Mouse (Mus musculus) heart, adult 18-20 months (tissue): ENCODE data around the gene Ahctf1. TPM values are rescaled to one million over a fixed set of nuclear protein-coding genes. Genes with fewer than 3 reads are reported as not detected.
"Not testable (repeated sequence)": the region's sequence is repeated elsewhere in the genome, so short reads cannot be mapped to it uniquely, and the experiment has no call there.

Experiments used
- DNase-seq, 2 experiments: peaks; one replicate each; pipeline ENCODE4 v3.0.0; 2021 to 2022; ENCODE audit warnings: mixed read lengths in 1 of 2
- long read RNA-seq, 2 experiments: library from polyadenylated mRNA; stranded (forward); transcript quantifications; one replicate each; pipeline ENCODE4 v2.0.0; 2021
- total RNA-seq, 2 experiments: library from RNA; stranded (reverse); gene quantifications; 2 replicates each; pipeline ENCODE4 v1.2.3; 2021

Gene Ahctf1
- total RNA-seq: 10 to 100 TPM; 14.6 to 19.1 TPM
- long read RNA-seq, experiment 1, partial matches to known transcripts: 1 of 3 reads
- long read RNA-seq, experiment 1, other reads (novel, unspliced or antisense): 0 of 3 reads
- long read RNA-seq, experiment 2, partial matches to known transcripts: 2 of 3 reads
- long read RNA-seq, experiment 2, other reads (novel, unspliced or antisense): 0 of 3 reads

DNA sequence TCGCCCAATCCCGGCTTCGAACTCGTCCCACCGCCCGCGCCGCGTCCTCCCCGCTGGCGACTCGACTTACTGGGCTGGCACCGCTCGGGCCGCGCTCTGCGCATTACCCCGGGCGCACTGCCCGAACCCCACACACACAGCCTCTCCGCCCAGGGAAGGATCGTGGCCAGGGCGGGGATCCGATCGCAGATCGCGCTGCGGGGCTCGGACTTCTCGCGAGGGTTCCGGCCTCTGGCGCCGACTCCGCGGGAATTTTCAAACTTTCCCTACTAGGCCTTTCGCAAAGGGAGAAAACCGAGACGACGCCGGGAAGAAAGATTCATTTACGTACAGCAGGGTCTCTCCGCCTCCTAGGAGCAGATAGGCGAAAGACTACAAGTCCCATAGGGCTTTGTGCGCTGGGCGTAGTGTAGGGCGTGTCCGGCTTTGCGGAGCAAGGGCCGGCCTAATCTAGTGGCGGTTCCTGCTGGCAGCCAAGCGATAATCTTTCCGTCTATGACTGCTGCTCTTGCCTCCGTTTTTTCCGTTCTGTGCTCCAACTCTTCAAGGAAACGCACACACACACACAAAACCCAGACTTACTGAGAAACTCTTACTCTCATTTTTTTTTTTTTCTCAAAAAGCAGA is at the start of gene Ahctf1:
Gene Ahctf1, minus strand, starts transcription at position 168 of the 627 bp plus-strand sequence.
- peak; percentile 99 for DNase-seq

DNA sequence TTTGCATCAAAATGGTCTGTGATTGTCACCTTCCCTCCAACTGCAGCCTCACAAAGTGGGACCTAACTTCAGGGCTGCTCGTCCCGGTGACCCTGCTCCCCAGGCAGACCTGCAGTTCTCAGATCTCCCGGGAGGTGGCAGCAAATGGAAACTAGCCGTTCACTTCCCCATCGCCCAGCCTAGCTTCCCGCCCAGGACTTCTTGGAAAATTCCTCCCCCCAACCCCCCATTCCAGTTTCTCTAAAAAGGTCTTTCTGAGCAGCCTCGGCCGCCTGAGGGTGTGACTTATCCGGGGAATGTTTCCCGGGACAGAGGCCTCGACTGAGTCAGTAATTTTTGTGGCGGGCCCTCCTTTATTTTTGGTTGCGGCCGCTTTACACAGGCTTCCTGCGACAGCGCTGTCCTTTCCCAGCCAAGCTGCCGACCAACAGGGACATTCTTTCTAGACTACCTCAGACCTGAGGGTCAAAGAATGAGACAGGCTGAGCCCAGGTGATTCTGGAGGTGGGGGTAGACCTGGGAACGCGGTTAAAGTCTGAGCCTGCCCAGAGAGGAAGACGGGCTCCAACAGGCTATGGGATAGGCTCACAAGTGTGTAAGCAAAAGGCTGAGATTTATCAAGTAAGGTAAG is 44.4 kb upstream of the Ahctf1 start:
- DNase-seq: peak; percentile 89 to 99

DNA sequence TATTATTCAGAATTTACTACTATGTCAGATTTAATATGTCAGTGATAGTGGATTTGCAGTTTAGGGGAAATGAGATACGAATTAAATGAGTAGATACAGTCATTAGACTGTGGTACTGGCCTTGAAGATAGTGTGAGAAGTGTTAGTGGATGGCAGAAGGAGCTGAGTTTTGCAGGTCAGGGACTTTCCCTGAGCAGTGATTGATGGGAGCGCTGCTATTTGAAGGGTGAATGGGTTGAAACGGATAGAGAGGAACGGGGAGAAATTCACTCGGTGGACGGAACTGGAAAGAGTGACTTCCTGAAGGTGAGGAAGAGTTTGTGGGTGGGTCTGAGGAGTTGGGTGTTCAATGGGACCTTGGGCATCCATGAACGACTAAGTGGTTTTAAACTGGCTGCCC is 43.7 kb upstream of the Ahctf1 start:
- DNase-seq: no peak

DNA sequence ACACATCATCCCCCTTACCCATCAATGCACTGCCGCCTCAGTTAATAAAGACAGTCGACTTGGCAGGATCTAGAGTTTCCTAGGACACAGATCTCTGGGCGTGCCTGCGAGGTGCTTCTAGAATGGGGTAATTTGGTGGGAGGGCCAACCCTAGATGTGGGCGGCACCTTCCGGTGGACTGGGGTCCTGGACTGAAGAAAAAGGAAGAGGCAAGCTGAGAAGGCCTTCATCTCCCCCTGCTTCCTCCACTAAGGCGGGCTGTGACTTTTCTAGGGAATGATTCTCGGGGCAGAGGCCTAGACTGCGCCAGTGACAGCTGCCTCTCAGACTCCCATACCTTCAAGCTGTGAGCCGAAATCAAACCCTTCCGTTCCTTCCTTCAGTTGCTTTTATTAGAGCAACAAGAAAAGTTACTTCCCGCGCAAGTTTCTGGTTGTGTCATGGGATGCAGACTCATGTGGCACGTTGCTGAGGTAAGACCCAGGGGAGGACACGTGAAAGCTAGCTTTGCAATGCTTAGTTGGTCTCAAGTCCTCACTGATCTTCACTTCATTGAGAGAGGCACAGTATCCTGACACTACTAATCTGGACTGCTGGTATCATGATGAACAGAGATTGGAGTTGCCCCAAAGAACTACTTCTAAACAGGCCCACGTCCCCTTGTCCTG is 42.5 kb upstream of the Ahctf1 start:
- no peak for DNase-seq

DNA sequence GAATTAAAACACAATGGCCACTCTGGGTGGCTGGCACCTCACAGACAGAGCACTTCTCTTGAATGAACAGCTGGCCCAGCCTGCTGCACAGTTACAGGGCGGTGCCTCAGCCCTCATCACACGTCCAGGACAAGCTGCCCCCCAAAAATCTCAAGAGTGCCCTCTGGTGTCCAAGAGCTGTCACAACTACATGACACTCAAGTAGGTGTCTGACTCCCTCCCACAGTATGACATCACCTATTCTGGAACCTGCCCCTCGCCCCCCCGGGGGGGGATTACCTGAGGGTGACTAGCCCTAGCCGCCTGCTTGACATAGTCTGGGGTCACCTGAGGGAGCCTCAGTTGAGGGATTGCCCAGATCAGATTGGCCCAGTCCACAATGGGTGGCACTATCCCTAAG is 41.4 kb upstream of the Ahctf1 start:
- DNase-seq: peak; percentile 79 to 84

DNA sequence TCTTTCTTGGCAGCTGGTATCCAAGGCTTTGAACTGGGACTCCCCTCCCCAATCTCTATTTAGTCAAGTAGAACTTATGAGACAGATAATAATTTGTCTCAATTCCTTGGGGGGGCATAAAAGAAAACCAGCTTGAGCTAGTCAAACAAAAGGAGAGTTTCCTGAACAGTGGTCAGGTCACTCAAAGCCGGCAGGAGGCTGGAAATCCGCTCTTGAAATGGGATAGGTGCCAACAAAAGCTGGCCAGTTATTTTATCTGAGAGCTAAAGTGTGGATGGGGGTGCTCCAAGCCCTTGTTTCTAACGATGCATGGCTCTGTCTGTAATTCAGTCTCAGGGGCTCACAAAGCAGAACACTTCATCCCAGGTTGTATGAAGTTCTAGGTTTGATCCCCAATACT is 40.5 kb upstream of the Ahctf1 start:
- peak in 1 of 2 experiments; percentile 29 for DNase-seq

DNA sequence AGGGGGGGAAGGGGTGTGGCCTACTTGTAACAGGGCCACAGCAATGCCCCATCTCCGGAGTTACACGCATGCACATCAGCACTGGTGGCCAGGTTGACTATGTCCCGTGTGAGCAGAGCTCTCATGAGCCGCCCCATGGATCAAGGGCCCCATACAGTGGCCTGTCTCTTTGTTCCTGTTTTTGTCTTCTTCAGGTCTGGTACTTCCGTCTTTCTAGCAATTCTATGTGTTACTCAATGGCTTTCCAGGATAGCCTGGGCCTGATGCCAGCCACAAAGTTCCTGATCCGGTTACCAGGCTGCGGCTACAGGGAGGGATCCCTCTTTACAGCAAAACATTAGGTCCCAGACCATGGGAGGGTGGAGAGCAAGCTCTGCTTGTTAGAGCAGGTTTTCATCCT is 39.1 kb upstream of the Ahctf1 start:
- peak; percentile 44 to 70 for DNase-seq

DNA sequence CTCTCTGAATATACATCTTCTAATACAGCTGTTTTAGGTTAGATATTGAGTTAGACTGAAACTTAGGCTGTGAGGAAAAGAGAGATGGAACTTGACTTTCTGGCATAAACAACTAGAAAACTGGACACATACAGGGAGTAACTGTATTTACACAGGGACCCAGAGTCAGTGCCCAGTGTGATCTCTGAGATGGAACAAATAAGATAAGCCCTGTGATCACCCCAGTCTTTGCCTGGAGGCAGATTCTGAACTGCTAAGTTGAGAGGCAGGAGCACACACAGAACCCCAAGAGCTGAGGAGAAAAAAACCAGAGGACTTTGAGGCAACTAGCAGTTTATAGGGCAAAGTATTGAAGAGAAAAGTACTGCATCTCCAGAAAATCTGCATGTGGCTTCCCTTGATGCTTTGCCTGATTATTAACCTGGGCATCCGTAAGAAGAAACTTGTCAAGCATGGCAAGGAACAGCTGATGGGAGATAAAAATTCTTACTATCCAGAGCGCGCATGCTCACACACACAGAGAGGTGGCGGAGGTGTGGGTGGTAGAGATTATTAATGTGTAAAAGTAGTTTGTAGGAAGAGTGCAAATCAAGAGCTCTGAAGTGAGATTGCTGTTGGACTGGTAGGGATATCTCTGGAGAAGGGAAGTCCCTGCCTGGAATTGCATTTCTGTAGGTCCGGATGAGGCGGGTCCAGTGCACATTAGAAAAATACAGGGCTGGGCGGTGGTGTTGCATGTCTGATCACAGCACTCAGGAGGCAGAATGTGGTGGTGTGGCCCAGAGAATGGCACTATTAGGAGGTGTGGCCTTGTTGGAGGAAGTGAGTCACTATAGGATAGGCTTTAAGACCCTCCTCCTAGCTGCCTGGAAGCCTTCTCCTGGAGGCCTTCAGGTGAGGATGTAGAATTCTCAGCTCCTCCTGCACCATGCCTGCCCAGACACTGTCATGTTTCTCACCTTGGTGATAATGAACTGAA is 33.2 kb upstream of the Ahctf1 start:
- no peak for DNase-seq

DNA sequence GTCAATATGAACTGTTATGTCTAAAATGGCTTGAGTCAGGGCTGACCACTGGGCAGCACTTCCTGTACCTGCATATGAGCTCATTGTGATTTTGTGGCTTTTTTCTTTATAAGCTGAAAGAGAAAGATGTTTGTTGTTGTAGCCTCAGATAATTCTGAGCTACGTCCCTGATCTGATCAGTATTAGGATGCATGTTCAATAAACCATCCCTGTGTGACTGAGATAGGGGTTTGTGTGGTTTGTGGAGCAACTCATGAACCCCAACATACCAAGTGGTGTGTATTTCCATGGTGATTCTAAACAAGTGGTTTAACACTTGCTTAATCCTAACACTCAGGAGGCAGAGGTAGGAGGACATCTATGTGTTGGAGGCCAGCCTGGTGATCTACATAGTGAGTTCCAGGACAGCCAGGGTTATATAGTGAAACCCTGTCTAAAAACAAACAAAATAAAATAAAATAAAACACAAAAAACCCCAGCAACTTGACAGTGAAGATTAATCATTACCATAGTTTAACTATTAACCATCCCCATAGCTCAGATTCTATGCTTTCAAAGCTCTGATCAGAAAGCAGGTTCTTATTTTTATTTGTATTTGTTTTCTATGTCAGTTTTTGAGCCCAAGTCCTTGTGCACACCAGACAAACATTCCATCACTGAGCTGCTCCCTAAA is 32.4 kb upstream of the Ahctf1 start:
- DNase-seq: no peak

DNA sequence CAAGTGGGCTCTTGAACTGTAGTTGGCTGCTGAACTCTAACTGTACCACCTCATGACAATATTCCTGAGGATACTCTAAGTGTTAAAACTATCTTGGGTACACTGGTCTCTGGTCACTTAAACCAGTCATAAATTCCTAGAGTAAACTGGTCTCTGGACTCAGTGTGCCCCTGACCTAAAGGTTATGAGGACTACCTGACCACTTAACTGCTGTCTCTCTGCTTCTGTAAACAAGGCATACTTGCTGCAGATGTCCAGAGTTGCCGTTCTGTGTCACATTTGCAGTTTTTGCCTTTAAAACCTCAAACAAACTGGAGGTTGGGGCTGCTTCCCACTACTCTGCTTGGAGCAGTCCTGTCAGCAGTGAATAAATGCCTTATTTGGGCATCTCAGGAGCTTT is 30.1 kb upstream of the Ahctf1 start:
- no peak for DNase-seq

DNA sequence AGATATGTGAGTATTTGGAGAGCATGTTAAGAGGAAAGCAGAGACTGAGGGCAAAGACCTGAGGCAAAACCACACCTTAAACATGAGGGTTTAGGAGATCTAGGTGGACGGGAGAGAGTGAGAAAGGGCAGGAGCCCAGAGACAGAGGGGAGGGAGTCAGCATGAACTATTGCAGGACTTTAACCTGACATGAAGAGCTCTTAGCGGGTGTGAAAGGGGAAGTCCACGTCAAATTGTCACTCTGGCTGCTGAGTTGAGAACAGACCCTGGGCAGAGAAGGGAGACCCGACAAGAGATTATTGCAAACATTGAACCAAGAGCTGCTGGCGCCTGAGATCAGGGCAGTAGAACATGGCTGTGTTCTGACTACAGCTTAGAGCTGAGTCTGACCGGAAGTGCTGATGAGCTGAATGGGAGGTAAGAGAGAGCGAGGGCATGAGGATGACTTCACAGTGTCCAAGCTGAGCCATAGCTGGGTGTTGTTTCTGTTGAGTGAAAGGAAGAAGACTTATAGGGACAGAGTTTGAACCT is 29.3 kb upstream of the Ahctf1 start:
- DNase-seq: no peak

DNA sequence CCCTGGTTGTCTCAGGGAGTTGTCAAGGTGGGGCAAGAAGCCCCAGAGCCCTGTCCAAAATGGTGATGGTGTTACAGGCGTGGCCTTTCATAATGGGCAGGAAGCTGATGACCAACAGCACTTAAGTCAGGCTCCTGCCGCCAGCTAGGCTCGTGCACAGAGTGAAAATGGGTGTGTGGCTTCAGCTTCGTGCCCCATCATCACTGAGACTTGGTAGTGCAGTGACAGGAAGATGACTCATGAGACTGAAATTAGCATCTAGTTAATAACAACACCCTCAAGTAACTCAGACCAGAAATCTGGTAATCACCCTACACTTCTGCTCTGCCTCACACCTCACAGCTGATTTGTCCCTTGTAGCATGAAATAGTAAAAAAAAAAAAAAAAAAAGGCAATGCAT is 25.4 kb upstream of the Ahctf1 start:
- DNase-seq: no peak

DNA sequence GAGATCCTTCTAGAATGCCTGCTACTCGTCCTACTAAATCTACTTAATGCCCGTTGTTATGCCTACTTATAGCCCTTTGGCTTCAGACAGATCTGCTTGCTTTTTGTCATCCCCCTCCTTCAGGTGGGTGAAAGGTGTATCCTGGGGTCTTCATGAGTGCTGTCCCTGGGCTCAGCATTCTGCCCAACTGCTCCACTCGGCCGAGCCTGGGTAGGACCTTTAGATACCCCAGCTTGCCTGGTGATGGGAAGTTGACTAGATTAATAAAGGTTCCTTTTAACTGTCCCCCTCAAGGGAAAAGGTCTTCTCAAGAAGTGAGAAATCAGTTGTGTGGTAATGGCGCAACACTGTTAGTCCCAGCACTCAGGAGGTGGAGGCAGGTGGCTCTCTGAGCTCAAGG is 24.6 kb upstream of the Ahctf1 start:
- no peak for DNase-seq

DNA sequence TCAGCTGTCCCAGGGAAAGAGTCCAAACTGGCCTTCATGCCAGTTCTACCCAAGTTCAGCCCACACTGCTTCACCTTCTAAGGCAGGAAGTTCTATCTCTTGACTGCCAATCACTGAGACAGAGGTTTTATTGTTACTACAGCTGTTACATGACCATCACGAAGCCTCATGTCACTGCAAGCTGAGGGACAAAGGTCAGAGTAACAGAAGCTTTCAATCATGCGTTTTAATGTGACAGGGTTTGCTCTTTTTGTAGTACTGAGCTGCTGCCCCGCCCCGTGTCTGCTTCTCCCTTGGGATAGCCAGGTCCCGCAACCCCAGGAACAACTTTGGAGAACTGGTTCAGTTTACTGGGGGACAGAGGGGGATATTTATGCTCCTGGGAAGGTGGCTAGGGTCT is 21.1 kb upstream of the Ahctf1 start:
- no peak for DNase-seq

DNA sequence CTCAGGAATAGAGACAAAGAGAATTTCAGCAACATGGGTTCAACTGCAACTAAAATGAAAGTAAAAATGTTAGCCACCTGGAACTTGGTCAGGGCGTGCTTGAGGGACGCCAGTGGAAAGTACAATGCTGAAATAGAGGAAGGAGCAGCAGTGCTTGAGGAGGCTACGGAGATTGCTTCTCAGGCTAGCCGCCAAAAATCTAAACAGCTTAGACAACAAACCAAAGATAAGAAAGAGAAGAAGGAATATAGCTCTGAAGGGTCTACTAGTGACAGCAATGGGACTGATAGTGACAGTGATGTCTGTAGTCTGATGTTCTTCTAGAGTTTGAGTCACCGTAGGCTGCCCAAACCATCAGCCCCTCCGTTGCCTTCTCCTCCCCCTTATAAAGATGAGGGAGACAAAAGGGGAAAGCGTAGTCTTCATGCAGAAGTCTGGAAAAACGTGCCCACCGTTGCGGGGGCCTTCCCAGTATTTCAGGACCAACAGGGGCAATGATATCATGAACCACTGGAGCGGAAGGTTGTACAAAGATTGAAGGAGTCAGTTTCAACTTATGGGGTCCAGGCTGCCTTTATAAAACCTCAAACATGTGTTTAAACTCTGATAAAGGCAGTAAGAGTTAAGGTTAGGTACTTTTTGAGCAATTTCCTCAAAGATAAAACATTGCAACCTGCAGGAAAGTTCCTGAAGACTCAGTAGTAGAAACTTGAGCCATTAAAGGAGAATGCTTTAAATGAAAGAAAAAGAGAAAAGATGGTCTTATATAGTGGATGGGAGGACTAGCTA is 15.2 kb upstream of the Ahctf1 start:
- DNase-seq: not testable (repeated sequence)

DNA sequence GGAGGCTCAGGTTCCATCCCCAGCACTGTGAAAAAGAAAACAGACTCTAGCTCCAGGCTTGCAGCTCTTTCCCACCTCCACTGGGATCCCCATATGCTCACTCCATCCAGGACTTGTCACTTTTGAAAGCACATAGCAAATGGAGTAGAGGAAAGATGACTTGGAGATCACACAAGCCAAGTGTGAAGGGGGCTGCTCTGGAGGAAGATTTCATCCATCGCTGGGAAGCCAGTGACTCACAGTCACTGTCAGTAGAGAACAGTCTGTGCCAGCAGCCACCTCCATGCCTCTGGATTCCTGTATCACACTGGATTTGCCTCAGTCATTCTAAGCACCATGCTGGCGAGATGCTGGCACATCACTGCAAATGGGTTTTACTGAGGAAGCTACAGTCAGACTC is 11.1 kb upstream of the Ahctf1 start:
- DNase-seq: no peak

DNA sequence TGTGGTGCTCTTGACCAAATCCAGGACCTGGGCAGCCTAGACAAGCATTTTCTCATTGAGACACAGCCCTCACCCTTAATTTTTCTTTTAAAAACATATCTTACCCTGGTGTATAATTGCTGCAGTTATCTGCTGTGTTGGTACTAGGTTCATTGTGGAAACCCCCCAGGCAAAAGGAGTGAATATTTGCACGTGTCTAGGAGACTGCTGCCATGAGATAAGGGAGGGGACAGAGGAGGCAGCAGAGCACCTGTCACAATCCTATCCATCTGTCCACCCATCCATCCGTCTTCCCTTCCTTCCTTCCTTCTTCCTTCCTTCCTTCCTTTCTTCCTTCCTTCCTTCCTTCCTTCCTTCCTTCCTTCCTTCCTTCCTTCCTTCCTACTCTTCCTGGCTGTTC is 9.9 kb upstream of the Ahctf1 start:
- DNase-seq: no peak

DNA sequence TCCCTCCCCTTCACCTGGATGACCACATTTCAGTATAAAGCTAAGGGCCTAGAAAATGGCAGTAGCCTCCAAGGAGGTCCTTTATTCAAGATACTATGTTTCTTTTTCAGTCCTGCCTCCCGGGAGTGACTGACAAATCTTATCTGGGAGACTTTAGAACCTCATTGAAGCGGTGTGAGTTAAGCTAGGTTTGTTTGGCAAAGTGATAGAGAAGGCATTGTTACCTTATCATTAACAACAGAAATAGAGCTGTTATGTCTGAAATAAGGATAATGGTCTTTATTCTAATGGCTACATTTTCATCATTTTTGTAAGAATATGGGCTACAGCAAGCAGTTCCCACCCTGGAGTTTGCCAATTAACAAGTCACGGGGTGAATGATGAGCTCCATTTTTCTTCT is 4.8 kb upstream of the Ahctf1 start:
- no peak for DNase-seq

DNA sequence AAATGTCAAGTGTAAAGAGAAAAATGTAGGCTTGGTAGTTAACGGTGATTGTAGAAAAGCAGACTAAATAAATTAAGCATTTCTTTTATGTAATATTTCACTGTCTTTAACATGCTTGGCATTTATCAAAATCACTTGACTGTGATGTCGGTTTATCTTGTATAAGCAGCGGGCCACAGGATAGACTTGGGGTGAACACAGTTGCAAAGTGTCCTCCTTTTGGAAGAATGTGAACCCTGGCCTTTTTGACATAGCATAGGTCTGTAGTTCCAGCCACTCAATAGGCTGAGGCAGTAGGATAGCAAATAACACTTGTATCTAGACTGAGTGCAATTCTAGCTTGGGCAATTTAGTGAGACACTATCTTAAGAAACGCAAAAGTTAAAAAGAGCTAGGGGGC is 4.0 kb upstream of the Ahctf1 start:
- DNase-seq: no peak

DNA sequence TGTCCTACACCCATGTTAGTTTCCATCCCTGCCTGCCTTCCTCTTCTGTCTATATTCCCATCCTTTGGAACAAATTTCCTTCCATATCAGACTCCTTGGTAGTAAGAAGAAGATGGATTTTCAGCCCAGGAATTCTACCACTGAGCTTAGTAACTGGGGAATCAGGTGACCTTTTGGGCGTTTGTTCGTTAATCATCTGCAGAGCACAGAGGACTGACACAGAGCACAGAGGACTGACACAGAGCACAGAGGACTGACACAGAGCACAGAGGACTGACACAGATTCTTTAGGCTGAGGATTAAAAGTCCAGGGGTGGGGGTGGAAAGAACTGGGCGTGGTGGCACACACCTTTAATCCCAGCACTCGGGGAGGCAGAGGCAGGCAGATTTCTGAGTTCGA is 2.3 kb upstream of the Ahctf1 start:
- no peak for DNase-seq
